Mouse (Mus musculus): ENCODE results near the gene P2ry10.
"Not testable (repeated sequence)": the region's sequence is repeated elsewhere in the genome, so short reads cannot be mapped to it uniquely, and the experiment has no call there.

Gene P2ry10

DNA sequence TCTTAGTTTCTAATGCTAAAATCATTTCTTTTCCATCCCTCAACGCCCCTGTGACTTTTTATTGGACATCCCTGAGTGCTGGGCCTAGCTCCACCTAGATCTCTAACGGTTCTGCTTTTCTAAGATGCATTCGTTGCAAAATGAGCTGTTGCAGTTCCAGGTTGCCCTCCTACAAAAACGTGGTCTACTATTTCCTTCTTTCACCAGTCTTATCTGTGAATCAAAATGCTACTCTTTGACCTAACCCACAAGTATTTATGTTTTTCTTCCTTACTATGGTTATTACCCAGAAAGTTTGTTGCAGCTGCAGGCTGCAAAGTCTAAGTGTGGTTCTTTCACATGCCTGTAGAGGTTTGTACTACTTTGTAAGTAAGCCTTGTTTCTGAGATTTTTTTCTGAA, at the start of gene P2ry10:
TSS of gene P2ry10 (plus strand) at position 316 of the 400 bp plus-strand sequence.
- DNase-seq (ENCODE audit: low read depth, low spot score), result no peak

DNA sequence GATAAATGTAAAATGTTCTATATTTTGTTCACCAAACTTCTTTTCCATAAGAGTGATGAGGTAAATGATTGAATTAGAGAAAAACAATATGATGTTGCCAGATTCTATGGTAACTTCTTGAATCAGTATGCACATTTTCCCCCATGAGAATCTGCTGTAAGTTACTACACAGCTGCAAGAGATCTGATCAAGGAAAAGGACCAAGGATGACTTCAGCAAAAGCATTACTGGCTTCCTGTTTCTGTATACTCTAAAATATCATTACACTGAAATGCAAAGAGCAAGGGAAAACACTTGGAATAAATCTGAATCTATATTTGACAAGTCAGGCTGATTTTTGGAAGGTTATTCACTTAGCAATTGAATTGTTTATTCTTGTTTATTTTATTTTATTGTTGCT, 49.1 kb upstream of the P2ry10 start:
- DNase-seq (ENCODE audit: low read depth, low spot score), result no peak

DNA sequence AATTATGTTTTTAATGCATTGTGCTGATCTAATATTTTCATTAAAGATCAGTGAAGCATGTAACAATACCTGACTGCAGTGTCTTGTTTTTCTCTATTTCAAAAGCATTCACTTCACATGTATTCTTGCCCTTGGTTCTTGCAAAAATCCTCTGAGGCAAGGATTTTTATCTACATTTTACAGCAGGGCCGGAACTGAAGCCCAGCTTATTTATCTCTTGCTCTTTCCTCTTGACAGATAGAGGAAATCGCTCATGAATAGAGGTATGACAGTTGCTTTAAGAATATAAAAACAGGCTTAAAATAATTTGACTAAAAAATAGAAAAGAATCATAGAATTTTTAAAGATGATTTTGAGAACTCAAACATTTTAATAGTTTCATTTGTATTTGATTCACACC, 48.7 kb upstream of the P2ry10 start:
- DNase-seq (ENCODE audit: low read depth, low spot score), result no peak

DNA sequence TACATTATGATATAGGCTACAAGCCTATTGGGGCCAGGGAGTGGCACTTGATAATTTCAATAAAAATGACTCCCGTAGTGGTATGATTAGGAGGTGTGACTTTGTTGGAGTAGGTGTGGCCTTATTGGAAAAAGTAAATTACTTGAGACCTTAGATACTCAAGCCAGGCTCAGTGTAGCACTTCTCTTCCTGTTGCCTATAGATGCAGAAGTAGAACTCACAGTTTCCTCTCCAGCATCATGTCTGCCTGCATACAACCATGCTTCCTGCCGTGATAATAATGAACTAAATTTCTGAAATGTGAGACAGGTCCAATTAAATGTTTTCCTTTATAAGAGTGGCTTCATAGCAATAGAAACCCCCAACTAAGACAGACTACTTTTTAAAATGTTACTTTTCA, 45.9 kb upstream of the P2ry10 start:
- DNase-seq (ENCODE audit: low read depth, low spot score), result no peak

DNA sequence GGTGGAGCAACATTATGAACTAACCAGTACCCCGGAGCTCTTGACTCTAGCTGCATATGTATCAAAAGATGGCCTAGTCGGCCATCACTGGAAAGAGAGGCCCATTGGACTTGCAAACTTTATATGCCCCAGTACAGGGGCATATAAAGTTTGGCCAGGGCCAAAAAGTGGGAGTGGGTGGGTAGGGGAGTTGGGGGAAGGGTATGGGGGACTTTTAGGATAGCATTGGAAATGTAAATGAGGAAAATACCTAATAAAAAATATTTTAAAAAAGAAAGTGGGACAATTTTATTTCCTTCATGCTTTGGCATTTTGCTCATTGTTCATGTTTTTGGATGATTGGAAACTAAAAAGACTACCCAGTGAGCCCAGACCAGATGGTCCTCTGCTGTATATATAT, 4.9 kb upstream of the P2ry10 start:
- DNase-seq (ENCODE audit: low read depth, low spot score), result not testable (repeated sequence)

DNA sequence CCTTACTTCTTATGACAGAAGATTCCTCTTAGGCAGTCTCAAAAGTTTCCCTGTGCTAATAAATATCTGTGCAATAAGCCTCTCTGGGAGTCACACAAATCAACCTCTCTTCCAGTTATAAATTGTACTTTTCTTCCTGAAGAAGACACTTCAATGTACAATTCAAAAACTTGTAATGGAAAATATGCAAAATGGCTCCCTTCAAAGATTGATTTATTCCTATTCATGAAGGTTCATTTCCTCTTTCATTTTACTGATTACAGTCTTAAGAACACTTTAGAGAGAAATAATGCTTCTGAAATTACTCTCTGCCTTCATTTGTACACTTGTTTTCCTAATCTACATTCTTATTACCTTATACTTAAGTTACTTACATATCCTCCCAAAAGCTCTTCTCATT, 4.0 kb upstream of the P2ry10 start:
- DNase-seq (ENCODE audit: low read depth, low spot score), result no peak

DNA sequence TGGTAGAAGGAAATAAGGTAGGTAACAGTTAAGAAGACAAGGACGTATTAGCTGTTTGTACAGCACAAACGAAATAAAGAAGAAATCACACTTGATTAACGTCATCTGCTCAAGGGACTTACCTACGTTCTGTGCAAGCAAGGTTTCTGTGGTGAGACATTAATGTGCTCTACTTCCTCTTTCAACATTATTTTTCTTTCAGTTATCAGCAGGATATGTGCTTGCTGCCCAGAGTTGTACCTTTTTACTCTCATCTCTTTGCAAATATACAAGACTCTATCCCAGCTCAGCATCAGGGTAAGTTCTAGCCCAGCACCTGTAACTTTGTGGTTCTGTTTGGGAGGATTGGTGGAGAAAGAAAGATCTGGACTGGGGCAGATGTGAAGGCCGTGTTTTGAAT, 839 bp downstream of the P2ry10 start:
- DNase-seq (ENCODE audit: low read depth, low spot score), result no peak

DNA sequence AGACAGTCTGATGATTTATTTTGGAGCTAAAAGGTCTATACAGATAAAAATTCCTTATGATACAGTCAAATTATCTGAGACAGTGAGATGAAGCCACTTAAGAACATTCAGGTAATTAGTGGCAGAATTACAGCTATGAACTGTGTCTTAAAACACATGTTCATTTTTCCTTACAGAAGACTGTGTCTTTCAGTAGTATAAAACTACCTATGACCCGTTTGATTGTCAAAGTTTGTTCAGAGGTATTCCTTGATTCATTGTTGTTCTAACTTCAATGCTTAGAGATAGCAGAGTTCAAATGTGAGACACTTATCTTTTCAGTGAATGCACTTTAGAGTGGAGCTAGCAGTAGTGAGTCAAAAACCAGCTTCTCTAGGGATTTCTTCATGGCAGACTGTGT, 1.6 kb downstream of the P2ry10 start:
- no peak for DNase-seq (ENCODE audit: low read depth, low spot score)

DNA sequence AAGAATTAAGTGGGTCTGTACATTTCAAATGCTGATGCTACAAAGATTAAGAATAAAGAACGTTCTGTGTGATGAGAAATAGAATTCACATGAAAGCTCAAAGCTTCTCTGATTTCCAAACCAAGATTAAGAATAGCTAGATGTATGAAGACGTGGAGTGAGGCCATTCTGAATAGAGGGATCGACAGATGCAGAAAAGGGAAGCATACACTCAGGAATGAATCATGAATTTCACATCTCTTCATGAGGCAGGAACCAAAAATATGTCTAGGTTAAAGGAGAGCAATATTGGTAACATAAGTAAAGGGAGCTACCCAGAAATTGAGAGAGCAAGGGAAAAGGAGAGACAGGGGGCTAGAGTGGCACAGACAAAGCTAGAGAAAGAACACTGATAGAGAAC, 7.3 kb downstream of the P2ry10 start:
- no peak for DNase-seq (ENCODE audit: low read depth, low spot score)

DNA sequence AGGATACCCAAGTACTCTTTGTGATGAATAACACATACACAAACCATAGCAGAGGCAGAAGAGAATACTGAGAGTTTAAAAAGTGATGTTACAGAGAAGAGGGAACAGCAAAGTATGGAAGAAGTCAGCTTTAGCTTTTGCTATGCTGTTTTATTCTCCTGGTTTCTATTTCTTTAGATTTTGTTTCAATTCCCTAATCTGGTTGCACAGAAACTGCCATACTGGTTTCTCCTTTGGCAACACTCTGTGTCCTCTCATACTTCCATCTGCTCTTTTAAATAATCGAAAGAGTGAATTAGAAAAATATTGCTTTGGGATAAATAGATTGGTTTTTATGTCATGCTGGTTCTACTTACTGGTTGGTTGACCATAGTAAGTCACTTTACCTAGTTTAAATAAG, 28.0 kb downstream of the P2ry10 start:
- no peak for DNase-seq (ENCODE audit: low read depth, low spot score)

DNA sequence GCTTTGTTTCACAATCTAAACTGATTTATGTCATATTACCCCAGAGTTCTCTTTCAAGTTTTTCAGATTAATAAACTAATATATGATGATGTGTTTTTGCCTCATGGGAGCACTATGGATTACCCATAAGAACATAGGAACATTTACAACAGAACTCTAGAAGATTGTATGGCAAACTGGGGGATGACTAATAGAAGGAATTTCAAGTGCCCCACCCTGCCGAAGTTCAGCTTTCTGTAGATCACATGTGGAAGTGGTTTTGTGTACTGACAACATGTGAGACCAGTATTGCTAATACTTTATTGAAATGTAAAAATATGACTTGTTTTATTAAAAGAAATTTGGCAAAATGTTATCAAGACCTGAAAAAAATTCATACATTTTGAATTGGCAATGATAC, 28.7 kb downstream of the P2ry10 start:
- no peak for DNase-seq (ENCODE audit: low read depth, low spot score)

DNA sequence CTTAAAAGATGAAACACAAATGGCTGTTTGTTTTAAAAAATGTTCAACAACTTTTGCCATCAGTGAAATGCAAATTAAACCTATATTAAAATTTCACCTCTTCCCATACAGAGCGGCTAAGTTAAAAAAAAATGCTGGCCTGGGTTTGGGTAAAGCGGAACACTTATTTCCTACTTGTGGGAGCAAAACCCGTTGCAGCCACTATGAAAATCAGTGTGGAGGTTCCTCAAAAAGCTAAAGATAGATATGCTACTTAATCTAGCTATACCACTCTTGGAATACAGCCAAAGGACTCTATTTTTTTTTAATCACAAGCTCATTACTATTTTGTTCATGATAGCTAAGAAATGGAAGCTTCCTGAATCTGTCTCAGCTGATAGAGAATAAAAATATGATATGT, 54.9 kb downstream of the P2ry10 start:
- no peak for DNase-seq (ENCODE audit: low read depth, low spot score)

DNA sequence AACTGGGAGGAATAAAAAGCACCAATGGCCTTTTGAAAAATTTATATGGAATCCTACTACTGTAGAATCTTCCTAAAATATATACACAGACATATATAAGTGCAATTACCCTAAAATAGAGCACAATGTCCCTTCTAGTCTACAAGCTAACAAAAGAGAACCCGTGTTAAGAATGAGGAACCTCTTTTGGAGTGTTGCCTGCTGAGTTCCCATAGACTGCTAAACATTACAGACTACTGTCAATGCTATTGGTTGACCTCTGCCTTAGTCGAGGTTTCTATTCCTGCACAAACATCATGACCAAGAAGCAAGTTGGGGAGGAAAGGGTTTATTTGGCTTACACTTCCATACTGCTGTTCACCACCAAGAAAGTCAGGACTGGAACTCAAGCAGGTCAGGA, 55.6 kb downstream of the P2ry10 start:
- DNase-seq (ENCODE audit: low read depth, low spot score), result no peak

DNA sequence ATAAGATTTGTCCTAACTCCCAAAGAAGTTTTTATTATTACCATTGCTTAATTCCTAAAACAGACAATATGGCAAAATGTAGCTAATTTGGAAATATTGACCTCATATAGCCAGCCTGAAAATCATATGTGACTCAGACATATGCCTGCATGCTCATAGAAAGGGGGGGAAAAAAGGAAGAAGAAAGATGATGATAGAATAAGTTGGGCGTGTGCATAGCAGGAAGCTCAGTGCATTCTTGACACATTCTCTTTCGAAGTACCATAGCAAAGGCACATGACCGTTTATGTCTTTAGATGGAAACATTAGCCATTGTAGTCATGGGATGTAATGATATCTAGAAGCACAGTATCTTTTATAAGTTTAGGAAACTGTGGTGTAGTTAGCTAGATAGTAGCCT, 60.4 kb downstream of the P2ry10 start, which contains the start of gene P2ry10b:
TSS of gene P2ry10b (plus strand) at position 247 of the 400 bp plus-strand sequence.
- DNase-seq (ENCODE audit: low read depth, low spot score), result no peak

DNA sequence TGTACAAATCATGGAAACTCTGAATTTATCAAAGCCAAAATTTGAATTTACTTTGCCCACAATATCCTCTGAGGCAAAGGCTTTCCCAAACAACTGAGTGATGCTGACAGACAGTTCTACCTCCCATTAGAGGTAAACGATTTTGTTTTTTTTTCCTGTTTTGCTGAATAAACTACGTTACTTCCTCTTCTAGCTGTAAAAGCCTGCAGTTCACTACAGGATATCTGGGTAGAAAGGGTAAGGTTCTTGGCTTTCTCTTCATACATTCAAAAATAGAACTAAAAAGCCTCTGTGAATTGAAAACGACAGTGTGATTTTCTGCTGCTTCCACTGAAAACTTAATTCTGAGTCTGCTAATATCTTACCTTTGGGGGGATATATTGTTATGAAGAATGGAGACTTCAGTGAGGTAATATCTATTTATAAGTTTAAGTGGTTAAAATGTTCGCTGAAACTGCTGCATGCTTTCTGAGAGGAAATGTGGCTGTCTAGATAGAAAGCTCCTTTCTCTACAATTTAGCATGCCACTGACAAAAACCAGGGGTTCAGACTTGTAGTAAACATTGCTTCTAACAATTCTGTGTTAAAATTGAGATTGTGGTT, 61.2 kb downstream of the P2ry10 start:
- DNase-seq (ENCODE audit: low read depth, low spot score), result no peak

DNA sequence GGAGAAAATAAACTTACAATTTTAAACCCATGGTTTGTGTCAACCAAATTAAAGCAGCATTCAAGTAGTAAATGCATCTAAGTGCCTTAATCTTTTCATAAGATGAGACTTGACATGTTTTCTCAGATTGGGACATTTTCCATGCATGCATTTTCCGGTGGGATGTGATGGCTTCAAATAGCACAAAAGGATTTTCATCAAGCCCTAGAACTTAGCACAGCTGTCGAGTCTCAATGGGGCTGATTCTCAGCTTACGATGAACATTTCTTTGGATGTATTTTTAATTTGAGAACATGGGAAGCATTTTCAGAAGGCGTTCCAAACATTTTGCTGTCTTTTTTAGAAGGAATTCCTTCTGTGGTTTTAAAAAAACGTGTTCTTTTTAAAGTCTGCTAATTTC, 61.7 kb downstream of the P2ry10 start:
- DNase-seq (ENCODE audit: low read depth, low spot score), result no peak

DNA sequence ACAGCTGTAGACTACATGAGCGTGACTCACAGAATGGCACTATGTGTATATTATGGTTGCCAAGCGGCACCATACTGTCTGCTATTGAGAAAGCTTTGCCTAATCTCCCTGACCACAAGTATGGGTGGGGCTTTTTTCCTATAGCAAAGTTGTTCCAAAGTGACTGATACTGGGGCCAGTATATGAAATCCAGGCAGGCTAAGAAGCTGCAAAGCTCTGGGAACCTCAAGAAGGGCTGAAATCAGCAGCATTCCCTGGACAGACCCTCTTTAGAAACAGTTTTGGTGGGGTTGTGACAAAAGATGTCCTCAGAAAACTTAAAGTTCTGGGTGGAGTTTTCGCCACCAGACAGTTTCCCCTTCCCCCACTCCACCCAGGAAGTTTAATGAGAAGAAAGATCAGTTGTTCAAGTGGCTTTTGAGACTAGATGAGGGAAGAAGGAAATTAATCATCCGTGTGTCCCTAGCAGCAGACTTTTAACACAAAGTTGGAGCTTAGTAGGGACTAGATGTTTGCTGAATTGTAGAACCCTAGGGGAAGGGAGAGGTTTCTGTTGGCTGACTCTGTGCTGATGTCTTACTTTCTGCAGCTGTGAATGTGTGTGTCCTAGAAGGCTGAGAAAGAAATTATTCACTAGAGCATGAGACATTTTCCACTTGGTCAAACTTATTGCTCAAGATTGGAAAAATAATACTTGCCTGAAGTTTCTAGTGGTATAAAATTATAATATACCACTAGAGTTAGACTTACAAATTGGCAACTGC, 62.6 kb downstream of the P2ry10 start:
- peak; percentile 22 for DNase-seq (ENCODE audit: low read depth, low spot score)
